Mouse (Mus musculus): ENCODE results near the gene Ngef. TPM values are rescaled to one million over a fixed set of nuclear protein-coding genes. Genes with fewer than 3 reads are reported as not detected.
"Not testable (repeated sequence)": the region's sequence is repeated elsewhere in the genome, so short reads cannot be mapped to it uniquely, and the experiment has no call there.

The Ngef gene
- polyA plus RNA-seq, 1 experiment from 2014 or later: 0.34 TPM

DNA sequence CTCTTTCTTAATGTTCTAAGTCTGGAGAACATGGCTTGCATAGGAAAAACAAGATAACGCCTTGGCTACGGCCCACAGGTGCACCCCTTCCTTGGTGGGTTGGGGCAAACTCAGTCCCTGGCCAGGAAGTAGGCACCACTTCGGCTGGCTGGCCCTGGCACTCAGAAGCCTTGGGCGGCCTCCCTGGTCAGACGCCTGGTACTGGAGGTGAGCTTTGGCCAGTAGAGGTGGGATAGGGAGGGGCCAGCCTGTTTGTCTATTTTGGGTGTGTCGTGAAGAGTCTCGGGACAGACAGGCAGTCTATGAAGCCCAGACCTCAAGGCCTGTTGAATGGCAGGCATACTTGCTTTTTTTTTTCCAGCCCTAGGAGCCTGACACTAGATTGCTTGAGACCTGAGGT, 101.1 kb downstream of the Ngef start:
- no peak overlapping the region for H3K27ac ChIP-seq
- H3K4me1 ChIP-seq (replicated peaks): peaks cover 7% of the 10 kb centered on the region
- no peak overlapping the region for H3K4me3 ChIP-seq
- whole genome bisulfite sequencing: 75% methylated on average over 7 of the region's 7 CpGs
- H3K36me3 ChIP-seq: no peaks in the 10 kb centered on the region
- no peak for ATAC-seq (replicated peaks; ENCODE audit: insufficient number of reproducible peaks, insufficient read depth, low FRiP score, low read depth)
- no peak overlapping the region for H3K4me2 ChIP-seq
- no peaks in the 10 kb centered on the region for H3K9me3 ChIP-seq (replicated peaks)
- peaks cover 49% of the 10 kb centered on the region for H3K27me3 ChIP-seq
- no peak overlapping the region for H3K9ac ChIP-seq

DNA sequence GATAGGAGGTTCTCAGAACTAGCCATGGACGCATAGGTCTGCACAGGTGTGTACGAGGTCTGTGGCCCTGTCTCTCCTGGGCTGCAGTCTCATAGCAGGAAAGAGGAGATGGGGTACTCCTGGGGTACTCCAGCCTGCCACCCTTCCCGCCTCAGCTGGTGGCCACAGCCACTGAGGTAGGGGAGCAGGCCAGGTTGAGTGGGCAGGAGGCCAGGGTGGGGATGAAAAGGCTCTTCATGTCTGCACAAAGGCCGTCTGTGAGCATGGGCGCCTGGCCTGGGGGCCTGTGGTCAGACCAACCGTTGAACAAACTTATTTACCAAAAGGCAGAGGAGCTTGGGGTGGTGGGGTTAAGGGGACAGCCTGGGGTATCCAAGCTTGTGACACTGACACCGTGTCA, 101.8 kb downstream of the Ngef start:
- no peak overlapping the region for H3K4me2 ChIP-seq
- WGBS: 79% methylated on average over 7 of the region's 7 CpGs
- no peak overlapping the region for H3K9ac ChIP-seq
- no peaks in the 10 kb centered on the region for H3K36me3 ChIP-seq
- H3K4me3 ChIP-seq: no peak overlapping the region
- H3K9me3 ChIP-seq (replicated peaks): no peaks in the 10 kb centered on the region
- H3K27ac ChIP-seq: no peak overlapping the region
- peaks cover 7% of the 10 kb centered on the region for H3K4me1 ChIP-seq (replicated peaks)
- H3K27me3 ChIP-seq: peaks cover 42% of the 10 kb centered on the region
- ATAC-seq (replicated peaks; ENCODE audit: insufficient number of reproducible peaks, insufficient read depth, low FRiP score, low read depth): no peak

- 43% methylated on average over 10 of the region's 10 CpGs for WGBS
- H3K9ac ChIP-seq; ATAC-seq (replicated peaks; ENCODE audit: insufficient number of reproducible peaks, insufficient read depth, low FRiP score, low read depth); H3K4me3 ChIP-seq; H3K4me2 ChIP-seq; H3K9me3 ChIP-seq (replicated peaks); H3K36me3 ChIP-seq; H3K4me1 ChIP-seq (replicated peaks); H3K27ac ChIP-seq: not testable (repeated sequence)
- H3K27me3 ChIP-seq: peaks cover 23% of the 10 kb centered on the region
Measured at GRCm38 (mm10) chr1:87469971-87470370, 103.7 kb downstream of the Ngef start, which contains the start of gene Snorc. Gene Snorc (plus strand): TSS chr1:87470271.

DNA sequence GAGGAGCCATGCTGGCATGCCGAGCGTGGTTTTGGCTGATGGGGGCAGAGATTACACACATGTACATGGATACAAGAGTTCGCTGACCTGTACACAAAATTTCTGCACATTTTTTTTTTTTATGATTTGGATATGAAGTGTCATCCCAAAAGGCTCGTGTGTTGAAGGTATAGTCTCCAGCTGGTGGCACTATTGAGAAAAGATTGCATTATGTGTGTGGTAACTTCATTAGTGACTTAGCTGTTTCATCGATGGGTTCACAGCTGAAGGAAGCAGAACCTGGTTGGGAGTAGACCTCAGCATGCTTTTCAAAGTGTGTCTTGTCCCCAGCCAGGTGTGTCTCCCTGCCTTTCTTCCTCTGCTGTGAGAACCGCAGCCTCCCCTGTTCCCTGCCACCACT, 105.3 kb downstream of the Ngef start:
- Histone ChIP-seq H3K4me3 (no peak overlapping the region), H3K9me3 (replicated peaks) (no peaks in the 10 kb centered on the region), H3K36me3 (no peaks in the 10 kb centered on the region), H3K9ac (no peak overlapping the region), H3K27ac (no peak overlapping the region), H3K4me2 (no peak overlapping the region), H3K27me3 (peaks cover 6% of the 10 kb centered on the region; the same call in 1 of the 2 replicates), H3K4me1 (replicated peaks) (no peaks in the 10 kb centered on the region)
- 65% methylated on average over 6 of the region's 6 CpGs for WGBS
- ATAC-seq (replicated peaks; ENCODE audit: insufficient number of reproducible peaks, insufficient read depth, low FRiP score, low read depth): no peak

DNA sequence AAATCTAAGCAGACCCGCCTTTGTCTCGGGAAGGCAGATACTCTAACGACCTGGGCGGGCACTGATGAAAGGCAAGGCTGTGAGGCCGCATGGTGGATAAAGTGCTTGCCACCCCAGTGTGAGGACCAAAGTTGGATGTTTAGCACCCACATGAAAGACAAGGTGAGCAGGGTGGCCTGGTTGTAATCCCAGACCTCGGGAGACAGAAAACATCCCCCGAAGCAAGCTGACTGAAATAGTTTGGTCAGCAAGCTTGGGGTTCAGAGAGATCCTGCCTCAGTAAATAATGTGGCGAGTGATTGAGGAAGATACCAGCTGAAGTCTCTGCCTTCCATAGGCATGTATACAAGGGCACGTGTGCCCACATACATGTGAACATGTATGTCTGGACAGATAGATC, 106.2 kb downstream of the Ngef start:
- Histone ChIP-seq H3K36me3 (no peaks in the 10 kb centered on the region), H3K9me3 (replicated peaks) (no peaks in the 10 kb centered on the region), H3K27me3 (peaks cover 6% of the 10 kb centered on the region; the same call in 1 of the 2 replicates), H3K9ac (no peak overlapping the region), H3K4me2 (no peak overlapping the region), H3K4me1 (replicated peaks) (no peaks in the 10 kb centered on the region), H3K4me3 (no peak overlapping the region), H3K27ac (no peak overlapping the region)
- WGBS: 66% methylated on average over 9 of the region's 9 CpGs
- no peak for ATAC-seq (replicated peaks; ENCODE audit: insufficient number of reproducible peaks, insufficient read depth, low FRiP score, low read depth)

DNA sequence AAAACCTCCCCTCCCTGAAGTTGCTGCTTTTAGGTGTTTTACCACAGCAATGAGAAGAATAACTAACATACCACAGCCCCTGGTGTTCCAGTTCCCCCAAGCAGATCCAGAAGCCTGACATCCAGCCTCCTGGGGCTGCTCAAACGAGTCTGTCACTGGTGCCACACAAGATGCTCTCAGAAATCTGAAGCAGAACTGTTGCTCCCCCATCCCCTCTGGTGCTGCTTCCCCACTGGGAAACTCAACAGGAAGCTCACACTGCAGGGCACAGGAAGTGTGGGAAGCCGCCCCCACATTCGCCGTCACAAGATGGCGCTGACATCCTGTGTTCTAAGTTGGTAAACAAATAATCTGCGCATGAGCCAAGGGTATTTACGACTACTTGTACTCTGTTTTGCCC, 113.8 kb downstream of the Ngef start:
- not testable (repeated sequence) for H3K4me2 ChIP-seq; ATAC-seq (replicated peaks; ENCODE audit: insufficient number of reproducible peaks, insufficient read depth, low FRiP score, low read depth); H3K36me3 ChIP-seq; H3K4me3 ChIP-seq; H3K27me3 ChIP-seq; H3K4me1 ChIP-seq (replicated peaks); H3K9me3 ChIP-seq (replicated peaks); H3K27ac ChIP-seq; H3K9ac ChIP-seq
- WGBS: 88% methylated on average over 6 of the region's 7 CpGs

GRCm38 (mm10) chr1:87458045-87458444, 115.6 kb downstream of the Ngef start:
- 85% methylated on average over 4 of the region's 4 CpGs for WGBS
- Histone ChIP-seq H3K27ac (no peak overlapping the region), H3K9ac (no peak overlapping the region), H3K4me3 (no peak overlapping the region), H3K27me3 (no peaks in the 10 kb centered on the region), H3K4me1 (replicated peaks) (no peaks in the 10 kb centered on the region), H3K9me3 (replicated peaks) (0 out of 2 replicates have a peak, but pooled peaks cover 3% of the 10 kb centered on the region), H3K4me2 (no peak overlapping the region), H3K36me3 (no peaks in the 10 kb centered on the region)
- ATAC-seq (replicated peaks; ENCODE audit: insufficient number of reproducible peaks, insufficient read depth, low FRiP score, low read depth): no peak

DNA sequence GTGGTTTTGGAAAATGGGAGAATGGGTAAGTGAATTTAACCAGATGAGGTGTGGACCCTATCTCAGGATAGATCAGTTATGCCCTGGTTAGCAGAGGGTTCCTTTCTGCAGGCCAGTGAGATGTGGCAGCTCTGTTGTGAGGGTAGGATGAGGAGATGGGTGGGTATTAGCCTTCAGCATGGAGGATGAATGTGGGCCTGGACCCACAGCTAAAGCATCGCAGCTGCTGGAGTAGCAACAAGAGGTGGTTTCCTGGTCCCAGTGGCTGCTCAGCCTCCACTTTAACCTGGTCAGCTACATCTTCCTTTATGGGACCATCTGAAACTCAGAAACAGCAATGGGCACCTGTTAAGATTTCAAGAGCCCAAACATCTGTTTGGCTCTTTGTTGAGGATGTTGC, 117.2 kb downstream of the Ngef start:
- WGBS: 85% methylated on average over 1 of the region's 1 CpGs
- no peak overlapping the region for H3K27ac ChIP-seq
- no peaks in the 10 kb centered on the region for H3K36me3 ChIP-seq
- no peaks in the 10 kb centered on the region for H3K4me1 ChIP-seq (replicated peaks)
- H3K27me3 ChIP-seq: no peaks in the 10 kb centered on the region
- no peak overlapping the region for H3K4me2 ChIP-seq
- ATAC-seq (replicated peaks; ENCODE audit: insufficient number of reproducible peaks, insufficient read depth, low FRiP score, low read depth): no peak
- H3K9ac ChIP-seq: no peak overlapping the region
- H3K4me3 ChIP-seq: no peak overlapping the region
- 0 out of 2 replicates have a peak, but pooled peaks cover 3% of the 10 kb centered on the region for H3K9me3 ChIP-seq (replicated peaks)

DNA sequence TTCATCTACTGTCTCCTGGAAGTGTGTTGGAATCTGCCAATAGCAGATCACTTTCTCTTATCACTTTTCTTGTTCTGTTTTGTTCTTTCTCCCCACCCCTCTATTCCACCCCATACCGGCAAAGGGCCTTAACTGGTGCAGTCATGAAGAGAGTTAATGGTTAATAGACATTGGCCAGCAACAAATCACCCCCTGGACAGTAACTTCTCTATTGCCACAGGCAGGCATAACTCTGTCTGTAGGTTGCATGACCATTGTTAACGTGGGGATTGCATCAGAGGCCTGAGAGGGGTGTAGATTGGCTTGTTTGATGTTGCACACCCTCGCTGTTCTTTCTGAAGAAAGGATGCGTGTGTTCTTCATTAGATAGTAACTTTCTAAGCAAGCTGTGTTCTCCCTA, 124.2 kb downstream of the Ngef start:
- Histone ChIP-seq H3K36me3 (peaks cover 44% of the 10 kb centered on the region), H3K4me2 (no peak overlapping the region), H3K9me3 (replicated peaks) (no peaks in the 10 kb centered on the region), H3K27ac (no peak overlapping the region), H3K27me3 (no peaks in the 10 kb centered on the region), H3K4me1 (replicated peaks) (no peaks in the 10 kb centered on the region), H3K9ac (no peak overlapping the region), H3K4me3 (no peak overlapping the region)
- 82% methylated on average over 4 of the region's 4 CpGs for WGBS
- no peak for ATAC-seq (replicated peaks; ENCODE audit: insufficient number of reproducible peaks, insufficient read depth, low FRiP score, low read depth)

GRCm38 (mm10) chr1:87447183-87448104, 126.2 kb downstream of the Ngef start:
- Histone ChIP-seq H3K9me3 (replicated peaks) (no peaks in the 10 kb centered on the region), H3K9ac (no peak overlapping the region), H3K4me3 (no peak overlapping the region), H3K4me1 (replicated peaks) (no peaks in the 10 kb centered on the region), H3K27ac (no peak overlapping the region), H3K27me3 (no peaks in the 10 kb centered on the region), H3K4me2 (no peak overlapping the region), H3K36me3 (peaks cover 64% of the 10 kb centered on the region)
- WGBS: 38% methylated on average over 5 of the region's 5 CpGs
- no peak for ATAC-seq (replicated peaks; ENCODE audit: insufficient number of reproducible peaks, insufficient read depth, low FRiP score, low read depth)

- no peaks in the 10 kb centered on the region for H3K4me1 ChIP-seq (replicated peaks)
- H3K27me3 ChIP-seq: no peaks in the 10 kb centered on the region
- ATAC-seq (replicated peaks; ENCODE audit: insufficient number of reproducible peaks, insufficient read depth, low FRiP score, low read depth): no peak
- WGBS: 33% methylated on average over 6 of the region's 6 CpGs
- no peak overlapping the region for H3K27ac ChIP-seq
- peaks cover 66% of the 10 kb centered on the region for H3K36me3 ChIP-seq
- H3K4me3 ChIP-seq: no peak overlapping the region
- H3K9me3 ChIP-seq (replicated peaks): no peaks in the 10 kb centered on the region
- no peak overlapping the region for H3K9ac ChIP-seq
- no peak overlapping the region for H3K4me2 ChIP-seq
Measured at GRCm38 (mm10) chr1:87436583-87436982, 137.1 kb downstream of the Ngef start.

GRCm38 (mm10) chr1:87435125-87435524, 138.5 kb downstream of the Ngef start:
- H3K27ac ChIP-seq: no peak overlapping the region
- no peak for ATAC-seq (replicated peaks; ENCODE audit: insufficient number of reproducible peaks, insufficient read depth, low FRiP score, low read depth)
- H3K9ac ChIP-seq: no peak overlapping the region
- no peaks in the 10 kb centered on the region for H3K4me1 ChIP-seq (replicated peaks)
- no peak overlapping the region for H3K4me2 ChIP-seq
- H3K36me3 ChIP-seq: peaks cover 65% of the 10 kb centered on the region
- no peaks in the 10 kb centered on the region for H3K9me3 ChIP-seq (replicated peaks)
- 91% methylated on average over 2 of the region's 2 CpGs for WGBS
- H3K4me3 ChIP-seq: no peak overlapping the region
- H3K27me3 ChIP-seq: no peaks in the 10 kb centered on the region

Measured in heart, embryonic 15.5 days (tissue).